Mouse (Mus musculus): Measurements from ENCODE around the gene Cdkl4. TPM values are rescaled to one million over a fixed set of nuclear protein-coding genes. Genes with fewer than 3 reads are reported as not detected.

Gene Cdkl4
- total and polyA plus RNA-seq, 2 experiments from 2014 or later = 5.4 to 6.9 TPM

DNA sequence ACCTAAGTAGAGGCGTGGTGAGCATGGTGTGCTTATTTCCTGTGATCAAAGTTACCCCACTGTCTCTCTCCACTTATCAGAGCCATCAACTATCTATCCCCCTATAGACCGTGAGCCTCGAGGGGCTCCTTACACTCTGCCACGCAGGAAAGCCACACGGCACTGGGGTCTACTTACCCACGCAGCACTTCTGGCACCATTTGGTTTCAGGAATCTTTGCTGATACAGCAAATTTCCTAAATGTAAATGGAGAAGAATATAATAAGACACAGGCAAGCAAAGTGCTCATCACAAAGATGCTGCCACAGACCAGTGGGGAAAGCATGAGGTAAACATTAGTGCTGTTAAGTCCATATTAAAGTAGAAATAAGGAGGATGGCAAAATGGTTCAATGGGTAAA lies 26.2 kb upstream of the Cdkl4 start:
- no peak overlapping the region for H3K4me2 ChIP-seq (ENCODE audit: low read depth, low read length, poor library complexity, severe bottlenecking)
- no peak for TF ChIP-seq CTCF (IDR thresholded peaks at IDR 0.05)
- no peak overlapping the region for H3K27ac ChIP-seq (ENCODE audit: low read depth, low read length)
- no peaks in the 10 kb centered on the region for H3K27me3 ChIP-seq (ENCODE audit: insufficient read depth, low read length)
- no peaks in the 10 kb centered on the region for H3K9me3 ChIP-seq (ENCODE audit: low read length)
- no peaks in the 10 kb centered on the region for H3K4me1 ChIP-seq (ENCODE audit: insufficient read depth, low read length)
- ATAC-seq (ENCODE audit: low FRiP score) (no peak), DNase-seq (ENCODE audit: low spot score) (no peak)
- H3K4me3 ChIP-seq (ENCODE audit: low read depth, low read length) = no peak overlapping the region
- H3K36me3 ChIP-seq (ENCODE audit: insufficient read depth, low read length) = peaks cover 61% of the 10 kb centered on the region
- WGBS = 94% methylated on average over 6 of the region's 6 CpGs
- H3K9ac ChIP-seq (replicated peaks; ENCODE audit: low read length, poor library complexity, severe bottlenecking) = no peak overlapping the region

DNA sequence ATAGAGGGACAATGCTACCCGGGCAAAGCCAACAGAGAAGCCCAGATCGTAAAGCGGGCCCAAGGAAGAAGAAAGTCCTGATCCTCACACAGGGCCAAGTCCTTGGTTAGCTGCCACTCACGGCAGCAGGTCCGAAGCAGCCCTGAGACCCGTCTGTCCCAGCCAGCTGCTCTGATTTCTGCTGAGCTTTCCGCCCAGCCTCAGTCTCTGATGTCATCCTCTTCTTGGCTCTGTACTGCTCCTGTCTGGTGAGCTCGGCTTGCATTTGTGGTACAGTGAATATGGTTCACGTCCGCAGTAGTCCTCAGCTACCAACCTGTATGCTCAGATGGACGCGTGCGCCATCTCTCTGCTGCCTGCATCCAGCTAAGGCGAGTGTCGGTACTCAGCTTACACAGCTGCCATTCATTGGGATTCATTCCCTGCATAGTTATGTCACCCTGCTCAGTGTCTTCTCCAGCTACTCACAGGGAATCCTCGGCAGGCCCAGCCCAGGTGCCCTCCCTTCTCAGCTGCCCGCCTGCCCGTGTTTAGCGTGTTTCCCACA lies 25.5 kb upstream of the Cdkl4 start:
- H3K36me3 ChIP-seq (ENCODE audit: insufficient read depth, low read length) = peaks cover 54% of the 10 kb centered on the region
- no peak overlapping the region for H3K4me2 ChIP-seq (ENCODE audit: low read depth, low read length, poor library complexity, severe bottlenecking)
- H3K9ac ChIP-seq (replicated peaks; ENCODE audit: low read length, poor library complexity, severe bottlenecking) = no peak overlapping the region
- H3K4me1 ChIP-seq (ENCODE audit: insufficient read depth, low read length) = no peaks in the 10 kb centered on the region
- no peak for TF ChIP-seq CTCF (IDR thresholded peaks at IDR 0.05)
- WGBS = 92% methylated on average over 19 of the region's 19 CpGs
- DNase-seq (ENCODE audit: low spot score) = no peak
- H3K27me3 ChIP-seq (ENCODE audit: insufficient read depth, low read length) = no peaks in the 10 kb centered on the region
- H3K9me3 ChIP-seq (ENCODE audit: low read length) = no peaks in the 10 kb centered on the region
- no peak overlapping the region for H3K4me3 ChIP-seq (ENCODE audit: low read depth, low read length)
- ATAC-seq (ENCODE audit: low FRiP score) = no peak
- H3K27ac ChIP-seq (ENCODE audit: low read depth, low read length) = no peak overlapping the region

DNA sequence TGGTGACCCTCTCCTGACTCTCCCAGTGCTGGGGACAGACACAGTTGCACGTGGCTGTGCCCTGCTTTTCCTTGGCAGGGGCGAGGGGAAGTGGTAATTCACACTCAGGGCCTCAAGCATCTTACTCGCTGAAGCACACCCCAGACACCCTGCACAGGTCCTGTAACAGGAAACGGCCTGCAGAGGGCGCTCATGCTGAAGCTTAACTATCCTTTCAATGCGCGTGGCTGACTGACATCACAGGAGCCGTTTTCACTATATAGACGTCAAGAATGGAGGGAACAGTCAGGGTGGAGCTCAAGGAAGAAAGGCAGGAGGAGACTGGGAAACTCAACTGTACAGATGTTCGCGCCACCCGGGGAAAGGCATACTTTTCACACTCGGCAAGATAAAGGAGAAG lies 23.8 kb upstream of the Cdkl4 start:
- Histone ChIP-seq H3K27ac (ENCODE audit: low read depth, low read length) (no peak overlapping the region), H3K27me3 (ENCODE audit: insufficient read depth, low read length) (no peaks in the 10 kb centered on the region), H3K4me3 (ENCODE audit: low read depth, low read length) (no peak overlapping the region), H3K9me3 (ENCODE audit: low read length) (no peaks in the 10 kb centered on the region), H3K9ac (replicated peaks; ENCODE audit: low read length, poor library complexity, severe bottlenecking) (no peak overlapping the region), H3K36me3 (ENCODE audit: insufficient read depth, low read length) (peaks cover 63% of the 10 kb centered on the region), H3K4me1 (ENCODE audit: insufficient read depth, low read length) (no peaks in the 10 kb centered on the region), H3K4me2 (ENCODE audit: low read depth, low read length, poor library complexity, severe bottlenecking) (no peak overlapping the region)
- TF ChIP-seq CTCF (IDR thresholded peaks at IDR 0.05) = peak; percentile 73
- ATAC-seq (ENCODE audit: low FRiP score) (peak; percentile 56; the same call in 1 of the 2 replicates), DNase-seq (ENCODE audit: low spot score) (peak; percentile 83)
- 51% methylated on average over 13 of the region's 13 CpGs for WGBS

GRCm38 (mm10) chr17:80583051-80583450 lies 5.4 kb upstream of the Cdkl4 start:
- DNase-seq (ENCODE audit: low spot score) = no peak
- H3K27ac ChIP-seq (ENCODE audit: low read depth, low read length) = no peak overlapping the region
- no peaks in the 10 kb centered on the region for H3K4me1 ChIP-seq (ENCODE audit: insufficient read depth, low read length)
- ATAC-seq (ENCODE audit: low FRiP score) = no peak
- peaks cover 22% of the 10 kb centered on the region for H3K36me3 ChIP-seq (ENCODE audit: insufficient read depth, low read length)
- WGBS = 97% methylated on average over 6 of the region's 6 CpGs
- no peaks in the 10 kb centered on the region for H3K9me3 ChIP-seq (ENCODE audit: low read length)
- no peaks in the 10 kb centered on the region for H3K27me3 ChIP-seq (ENCODE audit: insufficient read depth, low read length)
- H3K9ac ChIP-seq (replicated peaks; ENCODE audit: low read length, poor library complexity, severe bottlenecking) = no peak overlapping the region
- TF ChIP-seq CTCF (IDR thresholded peaks at IDR 0.05) = no peak
- H3K4me3 ChIP-seq (ENCODE audit: low read depth, low read length) = no peak overlapping the region
- H3K4me2 ChIP-seq (ENCODE audit: low read depth, low read length, poor library complexity, severe bottlenecking) = no peak overlapping the region

DNA sequence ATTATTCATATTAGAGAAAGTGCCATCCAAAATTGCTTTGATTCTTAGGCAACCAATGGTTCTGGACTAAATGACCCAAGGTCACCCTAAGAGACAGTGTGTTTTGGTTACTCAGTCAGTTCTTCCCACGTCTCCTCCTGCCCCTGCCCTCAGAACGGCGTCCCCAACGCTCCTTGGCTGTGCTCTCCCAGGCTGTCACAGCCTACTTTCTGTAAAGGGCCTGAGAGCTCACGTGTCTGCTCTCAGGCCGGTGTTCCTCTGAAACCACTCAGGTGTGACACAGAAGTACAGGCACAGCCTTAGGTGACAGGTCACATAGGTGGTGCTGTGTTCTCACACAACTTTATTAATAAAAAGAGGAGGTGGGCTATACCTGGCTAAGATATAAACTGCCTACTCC lies 2.3 kb upstream of the Cdkl4 start:
- no peaks in the 10 kb centered on the region for H3K27me3 ChIP-seq (ENCODE audit: insufficient read depth, low read length)
- H3K27ac ChIP-seq (ENCODE audit: low read depth, low read length) = no peak overlapping the region
- H3K36me3 ChIP-seq (ENCODE audit: insufficient read depth, low read length) = peaks cover 22% of the 10 kb centered on the region
- ATAC-seq (ENCODE audit: low FRiP score) = no peak
- H3K4me3 ChIP-seq (ENCODE audit: low read depth, low read length) = no peak overlapping the region
- no peaks in the 10 kb centered on the region for H3K9me3 ChIP-seq (ENCODE audit: low read length)
- no peak for DNase-seq (ENCODE audit: low spot score)
- 85% methylated on average over 6 of the region's 6 CpGs for WGBS
- H3K4me1 ChIP-seq (ENCODE audit: insufficient read depth, low read length) = no peaks in the 10 kb centered on the region
- no peak for TF ChIP-seq CTCF (IDR thresholded peaks at IDR 0.05)
- H3K9ac ChIP-seq (replicated peaks; ENCODE audit: low read length, poor library complexity, severe bottlenecking) = no peak overlapping the region
- H3K4me2 ChIP-seq (ENCODE audit: low read depth, low read length, poor library complexity, severe bottlenecking) = no peak overlapping the region

DNA sequence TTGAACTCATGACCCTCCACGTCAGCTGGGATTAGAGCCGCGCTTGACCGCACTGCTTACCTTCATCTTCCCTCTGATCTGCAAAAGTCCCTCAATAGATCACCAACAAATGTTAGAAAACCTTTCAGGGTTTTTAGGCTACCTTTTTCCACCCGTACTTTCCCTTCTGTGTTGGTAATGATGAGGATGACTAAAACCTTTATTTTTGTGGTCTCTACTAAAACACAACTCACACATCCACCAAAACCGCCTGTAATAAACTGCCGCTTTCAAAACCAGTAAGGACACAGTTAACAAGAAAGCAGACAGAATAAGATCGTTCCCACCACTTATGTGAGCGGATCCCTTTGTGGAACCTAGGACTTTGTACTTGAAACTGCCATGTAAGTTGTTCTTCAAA lies 1.5 kb upstream of the Cdkl4 start:
- H3K4me2 ChIP-seq (ENCODE audit: low read depth, low read length, poor library complexity, severe bottlenecking) = no peak overlapping the region
- WGBS = 90% methylated on average over 9 of the region's 9 CpGs
- no peaks in the 10 kb centered on the region for H3K4me1 ChIP-seq (ENCODE audit: insufficient read depth, low read length)
- H3K9ac ChIP-seq (replicated peaks; ENCODE audit: low read length, poor library complexity, severe bottlenecking) = no peak overlapping the region
- no peak overlapping the region for H3K27ac ChIP-seq (ENCODE audit: low read depth, low read length)
- no peak overlapping the region for H3K4me3 ChIP-seq (ENCODE audit: low read depth, low read length)
- DNase-seq (ENCODE audit: low spot score) (no peak), ATAC-seq (ENCODE audit: low FRiP score) (no peak)
- no peaks in the 10 kb centered on the region for H3K9me3 ChIP-seq (ENCODE audit: low read length)
- peaks cover 17% of the 10 kb centered on the region for H3K36me3 ChIP-seq (ENCODE audit: insufficient read depth, low read length)
- H3K27me3 ChIP-seq (ENCODE audit: insufficient read depth, low read length) = no peaks in the 10 kb centered on the region
- TF ChIP-seq CTCF (IDR thresholded peaks at IDR 0.05) = no peak

Data from midbrain, postnatal 0 days (tissue).